Mouse (Mus musculus) adrenal gland, postnatal 36 days (tissue): ENCODE results near the gene Vps4a. TPM values are rescaled to one million over a fixed set of nuclear protein-coding genes. Genes with fewer than 3 reads are reported as not detected.
A peak's percentile ranks its signal among the peaks of the same experiment; 100 is the strongest.

ENCODE experiments used
- DNase-seq, 2 experiments: peaks; one replicate each; pipeline ENCODE4 v3.0.0; 2021; ENCODE audit warnings: mixed read lengths in 1 of 2
- total RNA-seq, 2 experiments: library from RNA; stranded (reverse); gene quantifications; 2 replicates each; pipeline ENCODE4 v1.2.3; 2021

The Vps4a gene
- total RNA-seq, 2 experiments from 2014 or later, result 86.3 to 91.6 TPM

DNA sequence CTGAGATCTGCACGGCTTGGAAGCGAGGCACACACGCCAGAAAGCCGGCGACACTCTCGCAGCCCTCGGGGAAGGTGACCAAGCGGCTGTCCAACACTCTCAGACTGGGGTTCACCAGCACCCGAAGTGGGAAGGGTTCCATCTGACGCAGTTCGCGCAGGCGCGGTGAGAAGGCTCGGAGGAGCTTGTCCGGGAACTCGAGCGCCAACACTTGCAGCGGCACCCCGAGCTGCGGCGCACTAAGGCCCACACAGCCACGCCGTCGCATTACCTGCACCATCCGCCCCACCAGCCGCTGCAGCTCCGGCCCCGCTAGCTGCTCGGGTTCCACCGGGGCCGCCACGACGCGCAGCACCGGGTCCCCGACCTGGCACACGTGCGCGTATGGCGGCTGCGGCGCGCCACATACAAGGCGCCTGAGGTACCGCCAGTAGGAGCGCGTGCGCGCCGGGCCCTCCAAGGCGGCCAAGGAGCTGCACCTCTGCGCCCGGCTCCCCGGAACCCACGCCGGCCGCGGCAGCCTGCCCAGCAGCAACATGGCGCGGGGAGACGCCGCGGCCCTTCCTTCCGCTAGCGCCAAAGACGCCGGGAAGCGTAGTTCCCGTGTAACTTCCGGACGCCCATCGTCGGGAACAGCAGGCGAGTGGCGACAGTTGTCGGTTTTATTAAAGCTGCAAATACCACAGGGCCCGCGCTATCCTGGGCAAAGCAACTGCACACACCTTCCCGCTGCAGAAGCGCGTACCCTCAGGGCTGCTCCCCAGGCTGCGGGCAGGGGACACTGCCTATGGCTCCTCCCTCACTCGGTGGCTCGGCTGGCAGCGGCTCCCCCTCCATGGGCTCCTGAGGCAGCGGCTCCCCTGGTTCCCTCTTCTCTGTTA, 17.3 kb downstream of the Vps4a start, which contains the start of gene Pdf:
Gene Pdf, minus strand, starts transcription at position 554 of the 881 bp plus-strand sequence.
- DNase-seq, result peak; percentile 91

DNA sequence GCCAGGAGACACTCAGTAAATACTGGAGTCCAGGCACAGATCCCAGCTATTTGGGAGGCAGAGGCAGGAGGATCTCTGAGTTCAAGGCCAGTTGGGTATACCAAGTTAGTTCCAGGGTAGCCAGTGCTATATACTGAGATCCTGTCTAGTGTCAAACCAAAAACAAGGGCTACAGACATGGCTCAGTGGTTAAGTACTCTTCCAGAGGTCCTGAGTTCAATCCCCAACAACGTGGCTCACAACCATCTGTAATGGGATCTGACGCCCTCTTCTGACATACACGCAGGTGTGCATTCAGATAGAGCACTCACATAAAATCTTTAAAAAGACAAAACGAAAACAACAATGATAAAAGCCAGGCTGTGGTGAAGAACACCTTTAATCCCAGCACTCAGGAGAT, 18.5 kb downstream of the Vps4a start:
- DNase-seq, result no peak

DNA sequence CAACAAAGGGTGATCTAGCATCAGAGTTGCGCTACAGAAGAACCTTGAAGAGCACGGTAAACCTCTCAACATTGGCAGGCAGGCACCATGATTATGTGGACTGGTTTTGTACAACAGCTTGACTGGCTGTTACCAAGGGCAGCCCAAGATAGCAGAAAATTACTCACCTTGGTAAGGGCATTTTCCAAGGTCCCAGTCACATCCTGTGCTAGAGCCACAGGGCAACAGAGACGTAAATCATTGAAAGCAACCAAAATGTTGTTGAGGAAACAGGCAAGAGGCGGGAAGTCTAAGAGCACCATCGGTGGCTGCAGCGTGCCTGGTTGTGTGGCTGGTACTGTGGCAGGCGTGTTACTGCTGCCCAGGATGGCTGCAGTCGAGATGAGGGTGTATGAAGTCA, 21.0 kb downstream of the Vps4a start:
- peak; percentile 47 to 68 for DNase-seq

DNA sequence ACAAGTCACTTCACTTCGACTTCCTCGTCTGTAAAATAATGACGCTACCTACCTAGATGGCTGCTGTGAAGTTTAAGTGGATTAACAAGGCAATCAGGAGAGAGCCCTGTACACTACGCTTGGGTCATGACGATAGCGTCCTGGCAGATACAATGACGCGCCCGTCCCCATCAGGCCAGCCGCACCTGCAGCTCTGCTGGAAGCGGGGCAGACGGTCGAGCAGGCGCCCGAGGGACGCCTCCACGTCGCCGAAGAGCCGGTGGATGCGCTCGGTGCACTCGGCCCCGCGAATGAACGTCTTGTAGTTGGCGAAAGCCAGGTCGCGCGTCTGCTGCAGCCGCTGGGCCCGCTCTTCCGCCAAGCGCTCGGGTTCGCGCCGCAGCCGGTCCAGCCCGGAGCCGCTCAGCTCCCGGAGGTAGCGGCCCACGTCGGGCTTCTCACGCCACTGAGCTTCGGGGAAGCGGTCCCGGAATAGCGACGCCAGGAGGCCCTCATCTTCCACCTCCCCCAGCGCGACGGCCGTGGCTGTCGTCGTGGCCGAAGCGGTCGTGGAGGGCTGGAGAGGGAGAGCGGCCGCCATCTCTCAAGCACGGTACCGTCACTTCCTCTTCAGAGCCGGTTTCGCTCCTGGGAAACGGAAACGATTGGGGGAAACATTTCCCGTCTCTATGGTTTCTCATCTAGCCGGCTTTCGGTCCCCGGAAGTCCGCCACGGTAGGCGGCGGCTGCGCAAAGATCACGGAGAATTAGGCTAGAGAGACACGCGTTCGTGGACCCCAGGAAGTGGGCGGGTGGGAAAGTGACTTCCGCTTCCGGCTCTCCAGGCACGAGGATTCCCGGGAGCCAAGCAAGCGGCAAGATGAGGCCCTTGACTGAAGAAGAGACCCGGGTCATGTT, 25.3 kb downstream of the Vps4a start, which contains the start of the genes Cog8 and Nip7:
Gene Cog8, minus strand, starts transcription at position 614 of the 897 bp plus-strand sequence.
Gene Nip7, plus strand, starts transcription at position 802 of the 897 bp plus-strand sequence.
- DNase-seq, result peak; percentile 97

DNA sequence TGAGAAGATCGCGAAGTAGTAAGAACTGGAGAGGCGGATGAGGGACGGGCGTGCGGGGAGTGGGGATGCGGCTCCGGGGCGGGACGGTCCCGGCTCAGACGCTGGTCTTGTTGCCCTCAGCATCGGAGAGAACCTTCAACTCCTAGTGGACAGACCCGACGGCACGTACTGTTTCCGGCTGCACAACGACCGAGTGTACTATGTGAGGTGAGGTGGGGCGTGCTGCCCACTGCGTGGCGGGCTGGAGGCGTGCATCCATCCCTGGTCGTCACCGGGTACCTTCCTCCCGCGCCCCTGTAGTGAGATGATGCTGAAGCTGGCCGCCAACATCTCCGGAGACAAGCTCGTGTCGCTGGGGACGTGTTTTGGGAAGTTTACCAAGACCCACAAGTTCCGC, 25.9 kb downstream of the Vps4a start:
- no peak for DNase-seq

DNA sequence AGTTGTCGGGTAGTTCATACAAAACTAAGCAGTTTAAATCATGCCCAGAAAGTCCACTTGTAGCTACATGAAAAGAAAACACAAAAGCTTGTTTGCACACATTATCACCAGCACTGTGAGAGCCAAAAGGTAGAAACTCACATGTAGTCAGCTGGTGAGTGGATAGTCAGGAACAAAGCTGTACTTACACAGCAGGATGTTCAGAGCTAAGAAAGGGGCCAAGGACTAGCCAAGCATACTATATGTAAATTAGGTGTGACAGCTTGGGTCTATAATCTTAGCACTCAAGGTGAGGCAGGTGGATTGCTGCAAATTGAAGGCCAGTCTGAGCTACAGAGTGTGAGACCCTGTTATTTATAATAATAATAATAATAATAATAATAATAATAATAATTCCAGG, 31.6 kb downstream of the Vps4a start:
- no peak for DNase-seq

DNA sequence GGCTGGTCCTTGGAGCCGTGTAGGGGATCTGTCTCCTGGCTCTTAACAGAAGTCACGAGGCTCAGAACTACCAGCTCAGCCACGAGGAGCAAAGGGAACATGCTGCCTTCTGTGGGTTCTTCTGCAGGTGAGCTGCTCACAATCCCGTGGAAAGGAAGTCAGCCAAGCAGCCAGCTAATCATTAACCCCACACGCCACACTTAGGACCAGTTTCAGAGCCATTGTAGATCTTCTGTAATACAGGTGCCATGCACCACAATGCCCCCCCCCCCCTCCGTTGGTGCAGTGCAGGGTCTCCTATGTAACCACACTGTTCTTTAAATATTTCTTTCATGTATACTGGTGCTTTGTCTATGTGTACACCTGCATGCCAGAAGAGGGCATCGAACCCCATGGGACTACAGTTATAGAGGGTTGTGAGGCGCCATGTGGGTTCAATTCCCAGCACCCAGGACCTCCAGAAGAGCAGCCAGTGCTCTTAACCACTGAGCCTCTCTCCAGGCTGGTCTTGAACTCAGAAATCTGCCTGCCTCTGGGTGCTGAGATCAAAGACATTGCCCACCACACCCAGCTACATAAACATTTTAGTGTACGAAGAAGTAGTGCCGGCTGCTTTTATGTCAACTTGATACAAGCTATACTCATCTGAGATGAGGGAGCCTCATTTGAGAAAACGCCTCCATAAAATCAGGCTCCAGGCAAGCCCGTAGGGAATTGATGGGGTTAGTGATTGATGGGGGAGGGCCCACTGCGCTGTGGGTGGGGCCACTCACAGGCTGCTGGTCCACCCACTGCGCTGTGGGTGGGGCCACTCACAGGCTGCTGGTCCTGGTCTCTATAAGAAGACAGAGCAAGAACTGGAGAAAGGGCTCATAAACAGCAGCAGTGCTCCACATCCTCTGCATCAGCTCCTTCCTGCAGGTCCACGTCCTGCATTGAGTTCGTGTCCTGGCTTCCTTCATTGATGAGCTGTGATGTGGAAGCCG, 34.8 kb downstream of the Vps4a start, which contains the start of gene Tmed6:
Gene Tmed6, minus strand, starts transcription at position 134 of the 986 bp plus-strand sequence.
- DNase-seq, result peak; percentile 45 to 46

DNA sequence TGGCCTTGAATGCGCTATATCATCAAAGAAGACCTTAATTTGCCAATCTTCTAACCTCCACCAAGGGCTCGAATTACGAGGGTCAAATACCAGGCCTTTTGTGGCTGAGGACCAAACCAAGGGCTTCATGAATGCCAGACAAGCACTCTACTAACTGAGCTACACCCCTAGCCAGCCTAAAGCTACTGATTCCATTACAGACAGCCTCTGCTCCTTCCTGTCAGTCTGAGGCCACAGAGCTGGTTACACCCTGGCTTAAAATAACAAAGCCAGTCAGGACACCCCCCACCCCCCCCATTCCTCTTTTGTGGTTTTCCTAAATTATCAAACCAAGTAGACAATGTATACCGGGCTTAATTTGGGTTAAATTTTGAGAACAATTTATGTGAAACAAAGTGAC, 42.7 kb downstream of the Vps4a start:
- DNase-seq, result no peak

DNA sequence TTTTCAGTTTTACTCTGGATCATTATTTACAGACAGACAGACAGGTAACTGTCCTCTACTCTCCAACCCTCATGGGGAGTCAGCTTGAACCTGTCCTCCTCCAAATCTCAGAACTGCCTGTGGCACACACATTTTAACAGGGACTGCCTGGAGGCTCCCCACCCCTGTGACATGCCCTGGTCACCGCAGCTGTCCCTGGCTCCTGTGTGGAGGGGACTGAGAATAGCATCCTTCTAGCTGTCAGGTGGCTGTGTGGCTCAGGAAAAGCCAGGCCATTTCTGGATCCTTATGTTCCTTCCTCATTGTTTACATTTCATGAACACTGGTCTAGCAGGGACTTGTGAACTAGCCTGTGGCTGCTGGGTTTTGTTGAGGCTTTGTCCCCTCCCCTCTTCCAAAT, 43.1 kb downstream of the Vps4a start:
- DNase-seq, result no peak

DNA sequence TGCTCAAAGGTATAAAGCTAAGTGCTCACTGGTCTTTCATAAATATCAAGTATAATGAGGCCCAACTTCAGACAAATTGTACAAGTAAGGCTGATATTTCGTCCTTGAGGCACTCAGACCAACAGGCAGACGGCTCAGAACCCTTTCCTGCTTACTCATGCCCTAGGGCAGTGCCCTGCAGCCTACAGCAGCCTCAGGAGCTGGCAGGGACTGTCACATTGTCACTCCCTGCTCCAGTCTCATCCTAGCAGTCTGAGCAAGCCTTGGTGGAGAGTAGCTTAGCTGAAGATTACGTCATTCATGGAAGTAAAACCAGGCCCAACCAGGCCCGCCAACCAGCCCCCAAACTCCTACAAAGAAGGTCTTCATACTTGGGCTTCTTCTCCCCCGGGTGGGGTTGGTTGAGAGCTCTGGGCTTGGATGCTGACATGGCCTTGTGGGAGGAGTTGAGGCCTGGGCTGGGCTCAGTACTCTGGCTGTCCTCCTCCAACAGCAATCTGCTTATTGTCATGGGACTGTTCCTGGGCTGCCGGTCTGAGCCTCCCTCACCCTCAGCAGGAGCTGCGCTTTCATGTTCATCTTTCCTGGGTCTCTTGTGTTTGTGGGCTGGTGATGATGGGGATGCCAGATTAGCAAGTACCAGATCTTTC, 45.3 kb downstream of the Vps4a start:
- peak; percentile 56 to 66 for DNase-seq

DNA sequence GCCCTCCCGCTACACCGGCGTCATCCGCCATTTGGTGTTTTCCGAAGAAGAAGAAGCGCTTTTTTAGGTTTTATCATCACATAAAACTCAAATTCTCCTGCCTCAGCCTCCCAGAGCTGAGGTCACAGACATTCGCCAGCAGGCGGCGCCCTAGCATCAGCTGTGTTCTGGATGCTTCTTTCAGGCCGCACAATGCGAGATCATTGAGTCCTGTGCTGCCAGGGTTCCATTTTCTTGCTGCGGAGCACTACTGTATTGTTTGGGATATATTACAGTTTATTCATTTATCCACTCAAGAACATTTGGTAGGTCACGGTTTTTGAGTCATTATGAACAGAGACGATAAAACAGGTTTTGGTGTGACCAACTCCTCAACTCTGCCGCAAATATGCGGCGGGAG, 54.3 kb downstream of the Vps4a start:
- DNase-seq, result peak in 1 of 2 experiments; percentile 16

DNA sequence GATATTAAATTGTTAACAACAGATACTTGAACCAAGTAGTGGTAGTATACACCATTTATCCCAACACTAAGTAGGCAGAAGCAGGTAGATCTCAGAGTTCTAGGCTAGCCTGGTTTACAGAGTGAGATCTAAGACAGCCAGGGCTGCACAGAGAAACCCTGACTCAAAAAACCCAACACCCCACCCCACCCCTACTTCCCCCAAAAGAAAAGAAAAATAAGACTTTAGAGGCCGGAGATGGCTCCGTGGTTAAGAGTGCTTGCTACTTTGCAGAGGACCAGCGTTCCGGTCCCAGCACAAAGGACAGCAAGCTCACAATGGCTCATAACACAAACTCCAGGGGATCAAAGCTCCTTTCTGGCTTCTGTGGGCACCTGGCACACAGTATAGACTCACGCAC, 55.0 kb downstream of the Vps4a start:
- DNase-seq, result no peak

DNA sequence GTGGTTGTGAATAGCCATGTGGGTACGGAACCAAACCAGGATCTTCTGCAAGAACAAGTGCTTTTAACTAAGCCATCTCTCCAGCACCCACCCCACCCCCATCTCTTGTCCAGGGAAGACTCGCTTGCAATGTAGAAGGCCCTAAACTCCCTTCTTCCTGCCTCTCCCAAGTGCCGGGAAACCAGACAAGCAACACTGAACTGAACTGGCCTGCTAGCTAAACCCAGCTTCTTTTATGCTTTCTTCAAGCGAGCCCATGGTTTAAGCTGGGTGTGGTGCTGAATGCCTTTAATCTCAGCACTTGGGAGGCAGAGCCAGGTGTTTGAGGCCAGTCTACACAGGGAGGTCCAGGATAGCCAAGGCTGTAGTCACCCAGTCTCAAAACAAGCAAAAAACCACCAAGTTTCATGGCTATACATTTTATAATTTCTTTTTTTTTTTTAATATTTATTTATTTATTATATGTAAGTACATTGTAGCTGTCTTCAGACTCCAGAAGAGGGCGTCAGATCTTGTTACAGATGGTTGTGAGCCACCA, 57.6 kb downstream of the Vps4a start:
- DNase-seq, result no peak

DNA sequence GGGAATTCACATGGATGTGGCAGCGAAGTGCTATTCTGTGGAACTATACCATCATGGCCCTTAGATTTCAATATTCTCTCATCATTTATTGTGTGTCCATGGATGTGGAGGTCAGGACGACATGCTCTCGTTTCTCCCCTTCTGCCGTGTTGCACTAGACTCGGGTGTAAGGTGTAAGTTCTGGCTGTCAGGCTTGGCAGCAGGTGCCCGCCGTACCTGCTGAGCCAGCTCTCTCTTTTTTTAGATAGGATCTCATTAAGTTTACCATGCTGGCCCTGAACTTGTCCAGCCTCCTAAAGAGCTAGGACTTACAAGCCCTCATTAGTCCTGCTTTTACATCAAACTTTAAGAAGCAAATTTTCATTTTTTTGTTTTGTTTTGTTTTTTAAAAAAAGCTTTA, 59.5 kb downstream of the Vps4a start:
- no peak for DNase-seq

Other genes starting within 250 kb of the Vps4a start
- gene Has3, start 161.0 kb upstream of the Vps4a start, total RNA-seq, result 1 to 10 TPM in 1 of 2 experiments, under 1 TPM in 1; 0.20 to 1.5 TPM
- 10 to 100 TPM; 48.7 to 50.6 TPM for gene Utp4, start 137.6 kb upstream of the Vps4a start, total RNA-seq
- gene Sntb2, start 95.5 kb upstream of the Vps4a start, total RNA-seq, result 10 to 100 TPM; 28.8 to 39.5 TPM
- 10 to 100 TPM; 50.5 to 62.1 TPM for gene Pdf, start 17.4 kb downstream of the Vps4a start, total RNA-seq
- gene Cog8, start 25.5 kb downstream of the Vps4a start, total RNA-seq, result 10 to 100 TPM; 29.3 to 40.6 TPM
- gene Nip7, start 25.7 kb downstream of the Vps4a start, total RNA-seq, result 10 to 100 TPM; 47.4 to 57.5 TPM
- not detected for gene Tmed6, start 34.4 kb downstream of the Vps4a start, total RNA-seq
- gene Terf2, start 65.3 kb downstream of the Vps4a start, total RNA-seq, result 10 to 100 TPM; 23.5 to 24.5 TPM
- 100 to 1,000 TPM; 419 to 590 TPM for gene Cyb5b, start 119.4 kb downstream of the Vps4a start, total RNA-seq